Mouse (Mus musculus) kidney, adult 2 months (tissue): ENCODE data around the gene Cntnap2. TPM values are rescaled to one million over a fixed set of nuclear protein-coding genes. Genes with fewer than 3 reads are reported as not detected.

Experiments used
- DNase-seq: peaks from one replicate; pipeline ENCODE4 v3.0.0; 2021
- H3K27ac ChIP-seq: fragments of 200-500 bp; 2 replicates; pipeline ENCODE4 v1.5.1; 2012; ENCODE audit warnings: low read depth, low read length, control low read depth, inconsistent platforms; ENCODE audit not compliant: insufficient read depth
- H3K27me3 ChIP-seq: fragments of 200-500 bp; replicated peaks from 2 replicates; pipeline ENCODE4 v1.6.1; 2012; ENCODE audit warnings: mild to moderate bottlenecking, moderate library complexity, low read length, inconsistent platforms; ENCODE audit not compliant: control insufficient read depth, insufficient read depth
- H3K36me3 ChIP-seq: fragments of 200-500 bp; 2 replicates; pipeline ENCODE4 v1.6.1; 2012; ENCODE audit warnings: mild to moderate bottlenecking, moderate library complexity, low read length, inconsistent platforms; ENCODE audit not compliant: control insufficient read depth, insufficient read depth
- H3K4me1 ChIP-seq: fragments of 200-500 bp; 2 replicates; pipeline ENCODE4 v1.6.1; 2011; ENCODE audit warnings: low read length; ENCODE audit not compliant: control insufficient read depth, insufficient read depth
- H3K4me3 ChIP-seq: fragments of 200-500 bp; 2 replicates; pipeline ENCODE4 v1.5.1; 2011; ENCODE audit warnings: mild to moderate bottlenecking, low read depth, low read length, control low read depth; ENCODE audit not compliant: insufficient read depth
- CTCF ChIP-seq: fragments of 200-500 bp; conservative IDR thresholded peaks from 2 replicates; pipeline ENCODE4 v1.5.1; 2011; ENCODE audit warnings: low read depth, mild to moderate bottlenecking, control low read depth, low read length, moderate library complexity, mixed read lengths; ENCODE audit not compliant: insufficient read depth, insufficient read length
- POLR2A ChIP-seq: fragments of 200-500 bp; IDR thresholded peaks from one replicate; pipeline ENCODE4 v1.6.1; 2011; ENCODE audit warnings: low read depth, low read length, control low read depth
- WGBS: fragments of 180-500 bp; shearing (Covaris S2); methylation state at CpG from one replicate; pipeline ENCODE4 v1.1.7; 2018; 5-methylcytosine and 5-hydroxymethylcytosine counted together
- polyA plus RNA-seq: library from polyadenylated mRNA; depleted of rRNA; stranded (reverse); fragments of >200 nt; gene quantifications from 2 replicates; pipeline ENCODE4 v1.2.3, GENCODE M21; 2012

Gene Cntnap2
- polyA plus RNA-seq, 1 experiment, result 0.31 TPM

- H3K4me3 ChIP-seq, result no peak overlapping the region
- WGBS, result 57% methylated on average over 1 of the region's 1 CpGs
- no peak for TF ChIP-seq CTCF
- TF ChIP-seq POLR2A, result no peak
Observed at GRCm38 (mm10) chr6:46263171-46263570, 1204.0 kb downstream of the Cntnap2 start.

GRCm38 (mm10) chr6:46346946-46347345 is 1287.8 kb downstream of the Cntnap2 start:
- Histone ChIP-seq H3K4me1 (no peaks in the 10 kb centered on the region), H3K4me3 (no peak overlapping the region), H3K27ac (no peak overlapping the region), H3K36me3 (no peaks in the 10 kb centered on the region), H3K27me3 (no peaks in the 10 kb centered on the region)
- TF ChIP-seq CTCF (no peak), POLR2A (no peak)
- no peak for DNase-seq
- WGBS, result 72% methylated on average over 5 of the region's 5 CpGs

More at GRCm38 (mm10) chr6:46263171-46263570, 1204.0 kb downstream of the Cntnap2 start:
- Histone ChIP-seq H3K27ac (no peak overlapping the region), H3K36me3 (no peaks in the 10 kb centered on the region), H3K27me3 (no peaks in the 10 kb centered on the region), H3K4me1 (no peaks in the 10 kb centered on the region)
- no peak for DNase-seq

- Histone ChIP-seq H3K27ac (no peak overlapping the region), H3K4me3 (no peak overlapping the region), H3K36me3 (no peaks in the 10 kb centered on the region), H3K4me1 (no peaks in the 10 kb centered on the region), H3K27me3 (no peaks in the 10 kb centered on the region; the same call in 1 of the 2 replicates)
- TF ChIP-seq POLR2A (no peak), CTCF (no peak)
- WGBS, result 87% methylated on average over 2 of the region's 2 CpGs
- DNase-seq, result no peak
Observed at GRCm38 (mm10) chr6:46361091-46361490, 1301.9 kb downstream of the Cntnap2 start.

- TF ChIP-seq POLR2A (no peak), CTCF (no peak)
- no peak for DNase-seq
- Histone ChIP-seq H3K36me3 (no peaks in the 10 kb centered on the region), H3K27ac (no peak overlapping the region), H3K27me3 (no peaks in the 10 kb centered on the region; the same call in 1 of the 2 replicates), H3K4me1 (no peaks in the 10 kb centered on the region), H3K4me3 (no peak overlapping the region)
- 94% methylated on average over 1 of the region's 1 CpGs for WGBS
Observed at GRCm38 (mm10) chr6:46362156-46362555, 1303.0 kb downstream of the Cntnap2 start.

GRCm38 (mm10) chr6:46398725-46399589 is 1339.8 kb downstream of the Cntnap2 start:
- TF ChIP-seq CTCF (no peak), POLR2A (no peak)
- WGBS, result 71% methylated on average over 2 of the region's 2 CpGs
- Histone ChIP-seq H3K4me1 (no peaks in the 10 kb centered on the region), H3K27me3 (no peaks in the 10 kb centered on the region), H3K4me3 (no peak overlapping the region), H3K36me3 (no peaks in the 10 kb centered on the region), H3K27ac (no peak overlapping the region)
- no peak for DNase-seq

- H3K36me3 ChIP-seq, result no peaks in the 10 kb centered on the region
- no peaks in the 10 kb centered on the region for H3K27me3 ChIP-seq
- DNase-seq, result no peak
- H3K4me3 ChIP-seq, result no peak overlapping the region
- no peak overlapping the region for H3K27ac ChIP-seq
- TF ChIP-seq POLR2A, result no peak
- no peak for TF ChIP-seq CTCF
- H3K4me1 ChIP-seq, result no peaks in the 10 kb centered on the region
Observed at GRCm38 (mm10) chr6:46414154-46414553, 1355.0 kb downstream of the Cntnap2 start.

GRCm38 (mm10) chr6:46414562-46414961 is 1355.4 kb downstream of the Cntnap2 start:
- no peak overlapping the region for H3K4me3 ChIP-seq
- 83% methylated on average over 4 of the region's 4 CpGs for WGBS
- H3K27ac ChIP-seq, result no peak overlapping the region
- no peaks in the 10 kb centered on the region for H3K36me3 ChIP-seq
- TF ChIP-seq POLR2A (no peak), CTCF (no peak)
- H3K4me1 ChIP-seq, result no peaks in the 10 kb centered on the region
- no peak for DNase-seq
- H3K27me3 ChIP-seq, result no peaks in the 10 kb centered on the region

- no peak overlapping the region for H3K27ac ChIP-seq
- H3K4me1 ChIP-seq, result no peaks in the 10 kb centered on the region
- H3K4me3 ChIP-seq, result no peak overlapping the region
- H3K36me3 ChIP-seq, result no peaks in the 10 kb centered on the region
- DNase-seq, result no peak
- no peak for TF ChIP-seq CTCF
- TF ChIP-seq POLR2A, result no peak
- H3K27me3 ChIP-seq, result no peaks in the 10 kb centered on the region
Observed at GRCm38 (mm10) chr6:46419827-46420226, 1360.7 kb downstream of the Cntnap2 start.
